Mouse (Mus musculus) heart, adult 9 months (tissue): ENCODE measurements at regions not wholly inside any gene's neighbourhood (a gene's known extent, or its start where the extent isn't known, plus 50 kb on each side); places are given as distances from the start of the nearest gene placed in this dataset.

Source experiments
- DNase-seq, 2 experiments: peaks; one replicate each; pipeline ENCODE4 v3.0.0; 2022; ENCODE audit warnings: low spot score in 2 of 2

DNA sequence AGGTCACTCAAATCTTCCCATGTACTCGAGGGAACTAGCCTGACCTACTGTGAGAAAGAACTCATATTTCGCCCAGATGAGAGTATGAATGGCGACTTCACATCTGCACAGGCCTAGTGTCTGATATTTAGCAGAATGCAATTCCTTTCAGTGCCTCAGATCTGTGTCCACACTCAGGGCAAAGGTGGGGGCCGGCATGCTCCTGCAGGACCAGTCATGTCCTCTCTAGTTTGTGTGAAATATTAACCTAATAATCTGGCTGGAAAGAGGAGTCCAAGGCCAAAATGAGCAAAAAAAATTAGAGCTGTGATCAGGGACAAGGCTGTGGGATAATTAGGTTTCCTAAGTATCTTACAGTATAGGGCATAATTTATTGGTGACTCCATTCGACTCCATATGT, 292.1 kb downstream of the Irs2 start:
- no peak for DNase-seq

DNA sequence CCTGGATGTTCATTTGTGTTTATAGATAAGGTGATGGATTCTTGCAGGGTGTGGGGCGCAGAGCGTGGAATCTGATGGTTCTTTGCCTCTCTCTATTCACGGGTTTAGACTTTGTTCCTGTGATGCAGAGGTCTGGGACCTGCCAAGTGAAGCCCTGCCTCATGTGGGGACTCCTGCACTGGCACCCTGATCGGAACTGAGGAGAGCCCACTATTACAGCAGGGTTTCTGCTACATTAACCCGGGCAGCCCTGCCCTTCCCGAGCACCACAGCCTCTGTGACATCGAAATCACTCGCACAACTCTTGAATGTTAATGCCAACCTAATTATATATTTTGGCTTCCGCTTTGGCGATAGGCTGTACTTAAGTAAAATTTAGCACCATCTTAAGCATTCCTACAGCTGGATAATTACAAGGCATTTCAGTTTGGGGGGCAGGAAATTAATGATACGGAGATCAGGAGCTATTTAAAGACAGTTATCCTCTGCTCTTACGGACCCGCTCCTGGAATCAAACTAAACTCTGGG, 294.7 kb downstream of the Irs2 start:
- DNase-seq = no peak

DNA sequence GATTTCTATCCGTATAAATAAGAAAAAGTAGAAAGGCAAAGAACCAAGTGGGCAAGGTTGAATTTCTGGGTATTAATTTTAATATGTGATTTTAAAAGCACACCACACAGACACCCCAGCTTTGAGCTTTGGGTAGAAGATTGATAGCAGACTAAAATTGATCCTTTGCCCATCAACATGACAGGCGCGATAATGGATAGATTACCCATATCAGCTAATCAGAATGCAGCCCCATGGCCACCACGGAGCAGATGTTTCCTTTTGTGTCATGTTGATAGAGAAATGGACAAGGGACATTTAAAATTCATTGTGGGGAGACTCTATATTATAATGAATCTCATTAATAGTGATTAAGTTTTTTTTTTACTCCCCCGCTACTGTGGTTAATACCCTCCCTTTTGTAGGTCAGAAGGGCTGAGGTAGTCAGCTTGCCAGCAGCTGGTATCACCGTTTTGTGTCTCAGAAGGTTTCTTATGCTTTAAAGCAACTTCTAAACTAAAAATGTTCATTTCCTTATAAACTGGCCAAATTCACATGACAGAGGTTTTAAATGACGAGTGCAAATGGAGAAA, 296.1 kb downstream of the Irs2 start:
- no peak for DNase-seq

DNA sequence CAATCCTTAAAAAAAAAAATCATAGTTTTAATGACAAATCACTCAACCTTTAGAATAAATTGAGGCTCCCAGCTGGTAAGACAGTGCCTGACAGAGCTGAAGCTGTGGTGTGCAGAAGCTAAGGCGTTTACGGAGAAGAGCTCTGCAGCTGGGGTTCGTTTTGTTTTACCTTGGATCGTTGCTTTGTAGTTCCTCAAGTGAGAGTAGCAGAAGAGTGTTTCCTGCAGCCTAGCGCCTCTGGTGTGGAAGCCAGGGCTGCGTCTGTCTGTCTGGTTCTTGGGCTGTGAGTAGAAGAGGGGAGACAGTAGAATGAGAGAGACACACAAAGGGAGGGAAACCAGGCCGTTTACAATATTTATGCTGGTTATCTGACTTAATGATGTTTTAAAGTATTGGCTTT, 296.8 kb downstream of the Irs2 start:
- DNase-seq = no peak

DNA sequence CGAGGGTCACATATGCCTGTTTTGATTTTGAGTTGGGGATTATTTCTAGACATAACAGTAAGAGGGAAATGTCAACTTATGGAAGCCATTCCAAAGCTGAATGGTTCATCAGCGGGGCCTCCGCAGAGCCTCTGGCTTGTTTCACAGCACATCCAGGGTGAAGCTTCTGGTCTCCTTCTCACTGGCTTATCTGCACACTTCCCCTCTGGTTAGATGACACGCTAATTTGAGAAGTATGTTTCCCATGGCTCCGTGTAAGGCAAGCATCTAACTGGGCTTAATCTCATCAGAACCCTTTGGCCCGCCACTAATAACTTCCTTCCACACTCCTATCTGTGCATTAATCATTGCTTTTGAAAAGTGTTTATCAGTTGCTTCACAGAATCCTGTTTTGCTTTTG, 299.7 kb downstream of the Irs2 start:
- DNase-seq = no peak

DNA sequence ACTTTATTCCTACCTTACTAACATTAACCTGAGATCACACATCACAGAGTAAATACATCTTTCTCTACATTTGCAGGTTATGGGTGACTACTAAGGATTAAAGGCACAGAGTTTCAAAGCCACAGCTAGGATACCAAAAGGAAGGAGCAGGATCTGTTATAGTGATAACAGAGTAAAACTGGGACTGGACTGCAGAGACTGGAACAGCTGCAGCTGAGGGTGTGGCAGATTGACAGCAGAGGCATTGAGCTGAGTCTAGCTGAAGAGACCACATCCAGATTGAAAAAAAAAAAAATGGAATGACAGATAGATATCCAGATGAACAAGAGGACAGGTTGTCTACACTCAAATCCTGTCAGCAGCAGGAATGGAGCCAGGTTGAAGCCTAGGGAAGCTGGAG, 301.1 kb downstream of the Irs2 start:
- DNase-seq = no peak

GRCm38 (mm10) chr8:10705909-10706308, 302.3 kb downstream of the Irs2 start:
- no peak for DNase-seq

DNA sequence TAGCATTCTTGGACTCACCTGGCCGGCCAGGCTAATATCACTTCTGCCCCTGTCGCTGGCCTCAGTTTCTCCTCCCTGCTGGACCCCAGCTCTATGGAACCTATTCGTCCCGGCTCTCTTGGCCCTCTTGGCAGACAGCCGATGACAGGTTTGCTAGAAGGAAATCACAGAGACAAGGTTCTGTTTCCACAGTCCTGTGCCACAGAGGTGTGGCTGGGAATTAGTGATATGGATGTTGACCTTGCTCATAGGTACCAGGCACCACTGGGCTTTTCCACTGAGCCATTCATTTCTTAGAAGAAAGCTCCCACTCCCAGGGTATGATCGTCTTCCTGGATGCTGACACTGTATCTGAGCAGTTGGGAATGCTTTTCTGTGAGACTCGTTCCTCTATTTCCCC, 305.5 kb downstream of the Irs2 start:
- no peak for DNase-seq

DNA sequence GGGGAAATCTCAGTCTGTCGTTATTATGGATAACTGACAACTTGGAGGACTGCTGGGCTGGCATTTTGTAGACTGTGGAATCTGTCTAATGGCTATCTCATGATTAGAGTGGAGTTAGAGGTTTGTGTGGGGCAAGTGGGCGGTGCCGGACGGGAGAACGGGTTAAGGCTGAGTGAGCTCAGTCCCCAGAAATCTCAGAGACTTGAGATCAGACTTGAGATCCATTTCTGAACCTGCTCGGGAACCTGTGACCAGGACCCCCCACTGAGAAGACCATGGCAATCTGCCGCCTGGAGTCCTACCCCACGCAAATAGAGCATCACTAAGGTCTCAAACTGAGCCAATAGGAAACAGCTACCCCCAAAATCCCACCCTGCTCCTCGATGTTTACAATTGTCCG, 306.0 kb downstream of the Irs2 start:
- no peak for DNase-seq

DNA sequence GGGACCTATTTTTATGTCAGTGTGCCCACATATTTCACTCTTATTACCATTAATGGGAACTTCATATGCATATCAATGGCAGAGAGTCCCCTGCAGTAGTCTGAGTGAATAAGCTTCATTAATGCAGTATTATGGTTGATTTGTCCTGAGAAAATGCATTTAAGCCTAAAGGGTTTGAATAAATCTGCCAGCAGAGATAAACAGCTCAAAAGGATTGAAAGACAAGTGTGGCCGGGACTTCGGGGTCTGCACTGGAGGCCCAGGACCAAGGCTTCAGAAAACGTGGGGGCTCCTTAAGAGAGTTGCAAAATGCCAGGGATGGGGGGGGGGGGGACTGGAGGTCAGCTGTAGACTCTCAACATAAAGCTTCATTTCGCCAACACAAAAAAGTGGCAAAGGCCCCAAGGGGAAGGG, 306.6 kb downstream of the Irs2 start:
- no peak for DNase-seq

DNA sequence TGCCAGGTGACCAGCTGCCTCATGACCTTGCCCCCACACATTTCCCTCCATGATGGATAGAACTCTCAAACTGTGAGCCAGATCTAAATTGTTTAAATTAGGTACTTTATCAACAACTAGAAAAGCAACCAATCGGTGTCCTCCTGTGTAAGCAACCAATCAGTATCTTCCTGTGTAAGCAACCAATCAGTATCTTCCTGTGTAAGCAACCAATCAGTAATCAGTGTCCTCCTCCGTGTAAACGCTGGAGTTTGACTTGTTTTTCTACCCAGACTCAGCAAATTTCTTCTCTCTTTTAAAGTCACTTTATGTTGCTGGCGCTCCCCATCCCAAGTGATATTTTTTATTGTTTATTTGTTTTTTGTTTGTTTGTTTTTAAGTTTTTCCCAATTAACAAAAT, 307.0 kb downstream of the Irs2 start:
- DNase-seq = no peak

GRCm38 (mm10) chr8:10699669-10700068, 308.6 kb downstream of the Irs2 start:
- no peak for DNase-seq

DNA sequence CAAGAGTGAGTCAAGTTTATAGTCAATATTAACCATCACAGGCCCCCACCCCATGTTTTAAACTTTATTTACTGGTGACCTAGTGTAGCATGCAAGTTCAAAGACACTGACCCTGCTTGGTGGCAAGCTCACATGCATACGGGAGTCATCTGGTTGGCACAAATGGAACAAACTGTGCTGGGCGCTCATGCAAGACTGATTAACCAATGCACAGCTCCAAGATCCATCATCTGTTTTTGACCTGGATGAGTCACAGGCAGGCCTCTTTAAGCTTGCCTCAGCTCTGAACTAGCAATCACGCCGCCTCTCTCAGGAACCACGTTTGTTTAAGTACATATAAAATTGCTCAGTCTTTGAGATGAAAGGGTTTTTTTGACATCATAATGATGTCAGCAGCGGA, 313.1 kb downstream of the Irs2 start:
- DNase-seq = no peak

- no peak for DNase-seq
Measured at GRCm38 (mm10) chr8:10690659-10691058, 317.6 kb downstream of the Irs2 start.

GRCm38 (mm10) chr8:10689881-10690280, 318.4 kb downstream of the Irs2 start:
- DNase-seq = no peak

- DNase-seq = no peak
Measured at GRCm38 (mm10) chr8:10687867-10688561, 320.2 kb downstream of the Irs2 start.
